Mouse (Mus musculus) thymus, postnatal 25 days (tissue): ENCODE measurements around the gene Nptx2.

Experiments
- DNase-seq: peaks from one replicate; pipeline ENCODE4 v3.0.0; 2022

Nptx2 gene

DNA sequence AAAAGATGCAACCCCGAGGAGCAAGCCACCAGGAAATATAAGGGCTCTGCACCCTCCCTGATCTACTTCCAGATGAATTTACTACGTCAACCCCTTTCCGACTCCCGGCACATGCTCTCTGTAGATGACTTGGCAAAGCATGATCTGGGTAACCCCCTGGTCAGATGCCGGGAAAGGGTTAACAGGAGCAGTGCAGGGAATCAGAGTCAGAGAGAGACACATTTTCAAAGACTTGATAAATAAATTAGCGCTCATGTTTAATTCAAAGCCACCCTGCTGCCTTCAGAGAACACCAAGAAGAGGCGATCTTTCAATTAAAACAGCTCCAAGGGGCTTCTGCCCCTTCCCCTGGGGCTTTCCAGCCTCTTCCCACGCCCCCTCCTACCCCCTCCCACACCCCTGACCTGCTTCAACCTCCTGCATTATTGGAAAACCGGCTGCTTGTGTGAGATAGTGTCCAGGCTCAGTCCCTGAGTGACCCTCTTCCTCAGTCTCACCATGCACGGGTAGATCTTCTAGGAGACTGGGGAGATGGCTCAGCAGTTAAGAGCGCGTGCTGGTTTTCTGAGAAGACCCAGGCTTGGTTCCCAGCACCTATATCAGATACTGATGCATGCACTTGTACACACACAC lies 45.7 kb downstream of the Nptx2 start:
- DNase-seq = no peak

DNA sequence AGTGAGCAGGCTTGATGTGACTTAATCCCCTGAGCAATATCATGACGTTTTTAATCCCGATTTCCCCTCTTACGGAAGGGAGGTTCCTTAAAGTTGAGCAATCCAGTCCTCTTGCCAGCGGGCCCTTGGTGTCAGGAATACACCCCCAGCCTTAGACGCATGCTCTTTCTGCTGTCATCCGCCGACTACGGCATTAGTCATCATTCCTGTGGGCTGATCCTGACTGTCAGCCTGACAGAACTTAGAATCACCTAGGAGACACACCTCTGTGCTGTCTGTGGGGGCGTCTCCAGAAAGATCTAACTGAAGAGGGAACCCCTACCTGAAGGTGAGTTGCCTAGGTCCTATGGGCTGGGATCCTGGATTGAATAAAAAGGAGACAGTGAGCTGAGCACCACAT lies 49.1 kb downstream of the Nptx2 start:
- DNase-seq = no peak
